Mouse (Mus musculus) kidney, postnatal 14 days (tissue): Measurements from ENCODE around the gene Ndufa4l2.

Experiments used
- DNase-seq: peaks from one replicate; pipeline ENCODE4 v3.0.0; 2022; ENCODE audit warnings: mixed read lengths

Gene Ndufa4l2

DNA sequence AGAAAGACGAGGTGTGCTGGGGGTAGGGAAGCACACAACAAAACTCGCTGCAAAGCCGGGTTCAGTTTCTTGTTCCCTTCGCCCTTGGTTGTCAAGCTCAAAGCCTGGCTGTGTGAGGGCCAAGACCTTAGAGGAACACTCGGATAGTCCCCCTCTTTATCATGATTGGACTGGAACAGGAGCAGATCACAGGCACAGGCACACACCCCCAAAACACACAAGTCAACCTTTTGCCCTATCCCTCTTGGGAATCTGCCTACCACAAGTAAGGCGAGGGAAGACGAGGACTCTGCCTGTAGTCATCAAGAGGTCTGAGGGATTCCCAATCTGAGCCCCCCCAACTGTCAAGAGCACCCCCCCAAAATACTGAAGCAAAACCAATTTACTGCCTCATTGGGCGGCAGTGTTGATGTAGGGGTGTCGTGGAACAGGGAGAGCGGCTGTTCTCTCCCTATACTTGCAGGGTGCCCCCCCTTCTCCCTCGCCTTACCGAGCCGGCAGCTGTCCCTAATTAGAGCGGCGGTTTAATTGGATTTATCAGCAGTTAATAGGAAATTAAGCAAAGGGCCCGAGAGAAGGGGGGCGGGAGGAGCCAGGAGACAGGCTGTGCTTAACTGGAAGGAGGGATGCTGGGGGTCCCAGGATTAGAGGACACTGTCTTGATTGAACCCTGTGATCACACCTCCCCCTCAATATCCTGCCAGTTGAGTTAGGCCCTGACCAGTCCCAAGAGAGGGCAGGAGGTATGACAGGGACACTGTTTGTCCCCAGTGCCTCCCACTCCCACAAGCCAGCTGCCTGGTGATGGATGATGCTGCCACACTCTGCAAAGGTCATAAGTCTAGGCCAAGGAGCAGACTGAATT, 4.7 kb upstream of the Ndufa4l2 start:
- no peak for DNase-seq

DNA sequence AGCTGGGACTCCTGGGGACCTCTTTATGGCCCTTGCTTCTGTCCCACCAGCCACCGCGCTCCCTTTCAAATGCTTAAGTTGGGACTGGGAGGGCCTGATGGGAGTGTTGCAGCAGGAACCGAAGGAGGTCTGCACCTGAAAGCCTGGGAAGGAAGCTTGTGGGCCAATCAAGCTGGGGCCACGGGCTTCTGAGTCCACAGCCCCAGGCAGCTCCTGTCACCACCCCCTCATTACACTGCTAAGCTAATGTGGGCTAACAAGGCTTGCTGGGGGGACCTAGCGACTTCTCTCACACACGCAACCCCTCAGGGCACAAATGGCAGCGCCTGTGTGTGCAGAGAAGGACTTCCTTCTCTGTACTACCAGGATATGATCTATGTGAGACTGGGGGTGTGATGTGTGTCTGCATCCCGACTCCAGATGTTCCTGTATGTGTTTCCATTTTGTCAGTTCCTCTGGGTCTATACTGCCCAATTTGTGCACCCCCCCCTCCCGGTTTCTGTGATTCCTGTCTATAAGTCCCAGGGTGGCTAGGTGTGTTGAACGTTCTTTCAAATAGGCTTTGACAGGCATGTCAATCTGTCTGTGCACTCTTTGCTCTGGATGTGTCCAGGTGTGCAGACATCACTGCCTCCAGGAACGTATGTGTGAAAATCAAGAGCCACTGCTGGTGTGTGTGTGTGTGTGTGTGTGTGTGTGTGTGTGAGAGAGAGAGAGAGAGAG, 3.7 kb upstream of the Ndufa4l2 start:
- DNase-seq, result no peak

DNA sequence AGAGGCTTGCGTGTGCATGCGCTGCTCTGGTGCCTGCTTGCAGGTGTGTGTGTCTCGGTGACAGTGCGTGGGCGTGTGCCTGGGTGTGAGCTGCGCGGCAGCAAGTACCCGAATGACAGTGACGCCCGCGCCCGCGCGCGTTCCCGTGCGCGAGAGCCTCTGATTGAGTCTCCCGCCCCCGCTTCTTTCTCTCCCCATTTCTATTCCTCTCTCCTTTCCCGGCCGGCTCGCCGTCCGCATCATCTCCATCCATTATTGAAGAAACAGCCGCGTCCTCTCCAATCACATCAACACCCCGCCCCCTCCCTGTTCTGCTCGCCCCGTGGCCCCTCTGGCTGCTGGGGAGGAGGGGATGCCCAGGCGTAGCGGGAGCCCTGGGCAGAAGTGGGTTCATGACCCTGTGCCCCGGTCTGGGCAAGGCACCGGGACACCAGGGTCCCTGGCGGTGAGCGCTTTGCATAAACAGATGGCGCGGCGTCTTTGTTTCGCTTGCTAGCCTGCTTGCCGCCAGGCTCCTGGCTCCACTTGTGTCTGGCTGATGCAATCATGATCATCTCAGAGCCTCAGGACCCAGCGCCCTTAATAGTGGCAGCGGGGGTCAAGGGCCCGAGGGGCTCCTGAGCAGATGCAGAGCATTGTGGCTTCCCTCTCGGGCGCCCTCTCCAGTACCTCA, 3.0 kb upstream of the Ndufa4l2 start:
- no peak for DNase-seq

- no peak for DNase-seq
Observed at GRCm38 (mm10) chr10:127512307-127512666, 2.5 kb upstream of the Ndufa4l2 start.

DNA sequence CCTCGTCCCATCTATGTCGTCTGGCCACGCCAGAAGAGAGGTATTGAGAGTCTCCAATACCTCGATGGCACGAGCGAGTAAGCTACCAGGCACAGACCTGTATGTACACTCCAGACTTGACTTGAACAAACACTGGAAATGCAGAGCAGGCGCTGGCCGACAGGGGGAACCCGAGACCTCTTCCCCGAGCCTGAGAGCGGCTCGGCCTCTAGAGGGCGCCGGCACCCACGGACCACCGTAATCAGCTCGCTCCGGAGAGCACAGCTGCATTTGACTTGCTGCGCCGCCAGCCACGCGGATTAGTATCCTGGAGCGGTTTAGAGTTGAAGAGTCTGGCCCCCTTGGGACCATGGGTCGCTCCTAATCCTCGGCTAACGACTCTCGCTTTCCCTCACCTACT, 2.0 kb upstream of the Ndufa4l2 start:
- peak; percentile 94 for DNase-seq

DNA sequence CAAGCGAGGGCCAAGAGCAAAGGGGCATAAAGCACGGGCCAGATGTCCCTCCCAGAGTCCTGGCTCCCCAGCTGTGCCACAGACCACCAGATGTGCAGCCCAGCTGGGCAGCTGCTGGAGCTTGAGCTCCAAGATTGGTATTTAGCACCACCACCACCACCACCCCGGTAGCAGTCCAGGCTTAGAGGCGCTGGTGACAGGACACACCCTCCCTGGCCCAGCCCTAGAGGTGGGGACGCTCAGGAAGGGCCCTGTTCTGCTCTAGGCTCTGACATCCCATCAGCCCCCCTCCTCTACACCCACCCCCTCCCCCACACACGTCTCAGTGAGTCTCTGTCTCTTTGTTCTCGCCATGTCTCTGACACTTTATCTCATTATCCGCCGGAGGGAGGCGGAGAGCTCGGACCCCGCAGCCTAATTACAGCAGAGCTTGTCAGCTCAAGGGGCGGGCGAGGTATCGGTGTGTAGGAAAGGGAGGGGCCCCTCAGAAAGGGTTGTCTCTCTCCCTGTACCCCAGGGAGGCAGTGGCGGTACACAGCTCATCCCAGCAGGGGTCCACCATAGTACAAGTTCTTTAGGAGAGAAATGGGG, 1.2 kb upstream of the Ndufa4l2 start:
- DNase-seq, result no peak

DNA sequence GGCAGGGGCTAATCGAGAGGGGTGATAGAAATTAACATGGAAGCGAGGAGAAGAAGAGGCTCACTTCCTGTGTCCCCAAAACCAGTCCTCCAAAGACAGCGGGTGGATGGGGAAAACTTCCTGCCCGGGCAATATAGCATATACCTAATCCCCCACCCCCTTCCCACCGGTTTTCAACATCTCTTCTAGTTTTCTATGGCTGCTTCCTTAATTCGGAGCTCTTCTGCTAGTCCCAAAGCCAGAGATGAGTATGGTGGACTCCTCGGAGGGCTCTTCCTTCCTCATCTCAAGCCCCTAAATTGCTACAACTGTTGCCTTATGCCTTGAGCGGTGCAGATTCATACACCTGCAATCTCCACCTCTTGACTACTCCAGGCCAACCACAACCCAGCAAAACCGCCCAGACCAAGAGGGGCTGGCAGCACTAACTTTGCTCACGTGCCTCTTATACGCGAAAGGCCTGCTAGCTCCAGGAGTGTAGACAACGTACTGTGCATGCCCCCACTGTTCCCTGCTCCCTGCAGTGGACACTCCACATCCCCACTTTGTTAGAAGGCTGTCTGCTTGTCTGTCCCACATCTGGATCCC, 562 bp upstream of the Ndufa4l2 start:
- no peak for DNase-seq

GRCm38 (mm10) chr10:127515271-127515982, 660 bp downstream of the Ndufa4l2 start:
- no peak for DNase-seq

- no peak for DNase-seq
Observed at GRCm38 (mm10) chr10:127515983-127516459, 1.3 kb downstream of the Ndufa4l2 start.

DNA sequence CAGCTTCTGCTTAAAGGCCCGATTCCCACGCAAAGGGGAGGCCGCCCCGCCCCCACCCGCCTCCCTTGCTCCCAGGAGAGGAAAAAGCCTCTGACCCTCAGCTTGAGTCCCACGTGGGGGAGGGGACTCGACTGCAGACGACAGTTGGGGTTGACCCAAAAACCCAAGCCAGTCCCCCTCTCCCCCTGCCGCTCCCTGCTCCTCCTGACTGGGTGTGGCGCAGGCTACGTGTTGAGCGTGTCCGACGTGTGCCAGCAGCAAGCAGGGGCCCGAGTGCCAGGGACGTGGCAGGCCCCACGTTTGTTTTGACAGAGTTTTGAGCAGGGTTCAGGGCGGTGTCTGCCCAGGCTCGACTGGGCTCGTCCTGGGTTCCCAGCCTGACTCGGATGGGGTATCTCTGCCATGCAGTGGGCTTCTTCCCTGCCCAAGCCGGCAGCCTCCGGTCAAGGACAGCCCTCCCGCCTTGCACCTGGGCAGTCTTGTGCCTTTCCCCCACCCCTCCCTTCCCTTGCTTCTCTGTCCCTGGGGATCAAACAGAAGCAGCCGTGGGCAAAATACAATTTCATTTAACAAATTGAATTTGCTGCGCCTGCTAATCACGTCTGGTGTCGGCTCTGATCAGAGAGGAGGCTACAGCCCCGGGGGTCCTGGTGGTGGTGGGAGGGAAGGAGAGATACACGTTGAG, 2.0 kb downstream of the Ndufa4l2 start:
- peak; percentile 66 for DNase-seq

- DNase-seq, result no peak
Observed at GRCm38 (mm10) chr10:127517941-127518340, 3.2 kb downstream of the Ndufa4l2 start.

- no peak for DNase-seq
Observed at GRCm38 (mm10) chr10:127519041-127519701, 4.4 kb downstream of the Ndufa4l2 start.

GRCm38 (mm10) chr10:127519903-127520713, 5.3 kb downstream of the Ndufa4l2 start:
- no peak for DNase-seq

- DNase-seq, result peak; percentile 67
Observed at GRCm38 (mm10) chr10:127520714-127521357, 6.1 kb downstream of the Ndufa4l2 start.

GRCm38 (mm10) chr10:127521611-127522080, 6.9 kb downstream of the Ndufa4l2 start:
- no peak for DNase-seq

- peak; percentile 91 for DNase-seq
Observed at GRCm38 (mm10) chr10:127522088-127522581, 7.4 kb downstream of the Ndufa4l2 start, which contains the start of gene Shmt2. TSS of gene Shmt2 (minus strand) at chr10:127522444.

GRCm38 (mm10) chr10:127524646-127525255, 10.0 kb downstream of the Ndufa4l2 start:
- DNase-seq, result no peak

GRCm38 (mm10) chr10:127526048-127526447, 11.3 kb downstream of the Ndufa4l2 start:
- no peak for DNase-seq
